Mouse (Mus musculus): Measurements from ENCODE around the gene Eif4enif1. TPM values are rescaled to one million over a fixed set of nuclear protein-coding genes. Genes with fewer than 3 reads are reported as not detected.
"Not testable (repeated sequence)": the region's sequence is repeated elsewhere in the genome, so short reads cannot be mapped to it uniquely, and the experiment has no call there.

Gene Eif4enif1
- polyA plus RNA-seq, 1 experiment: 33.4 TPM

DNA sequence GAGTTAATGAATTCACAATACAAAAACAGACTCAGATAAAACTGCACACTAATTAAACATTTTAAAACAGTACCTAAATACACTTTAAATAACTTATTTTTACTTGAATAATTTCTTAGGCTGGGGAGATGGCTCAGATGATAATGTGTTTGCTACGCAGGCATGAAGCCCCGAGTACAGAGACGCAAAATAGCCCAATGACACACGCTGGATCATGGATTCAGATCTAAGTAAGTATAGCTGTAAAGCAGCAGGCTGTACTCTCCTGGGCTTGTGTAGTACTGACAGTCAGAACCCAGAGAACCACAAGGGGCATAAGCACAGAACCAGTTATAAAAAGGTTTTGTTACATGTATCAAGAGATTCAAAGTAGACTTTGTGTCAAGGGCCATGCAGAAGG lies 35.1 kb upstream of the Eif4enif1 start:
- not testable (repeated sequence) for H3K27ac ChIP-seq (ENCODE audit: insufficient read depth, low read depth, low read length); H3K36me3 ChIP-seq (ENCODE audit: control insufficient read depth, insufficient read depth, low read length); H3K4me3 ChIP-seq (ENCODE audit: low read depth, low read length); H3K4me1 ChIP-seq (ENCODE audit: control insufficient read depth, insufficient read depth, insufficient read length, low read length); H3K27me3 ChIP-seq (ENCODE audit: control insufficient read depth, insufficient read depth, low read length)
- WGBS: 92% methylated on average over 4 of the region's 4 CpGs

DNA sequence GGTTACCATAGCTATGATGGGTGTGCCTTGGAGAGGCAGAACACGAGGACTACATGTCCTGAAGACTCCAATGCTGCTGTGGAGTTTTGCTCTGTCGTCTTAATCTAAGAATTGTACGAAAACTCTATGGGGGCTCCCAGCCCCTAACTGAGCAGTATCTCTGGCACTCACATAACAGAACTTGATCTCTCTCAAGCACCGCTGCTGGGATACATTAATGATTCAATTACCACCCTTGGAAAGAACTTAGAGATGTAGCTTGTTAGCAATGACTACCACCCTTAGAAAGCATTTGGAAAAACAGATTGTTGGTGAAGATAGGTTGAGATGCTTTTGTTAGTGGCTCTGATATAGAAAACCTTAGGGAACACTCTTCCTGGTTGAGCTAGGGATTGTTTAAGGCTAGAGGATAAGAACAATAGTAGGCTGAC lies 34.6 kb upstream of the Eif4enif1 start:
- not testable (repeated sequence) for H3K4me1 ChIP-seq (ENCODE audit: control insufficient read depth, insufficient read depth, insufficient read length, low read length); H3K36me3 ChIP-seq (ENCODE audit: control insufficient read depth, insufficient read depth, low read length); H3K27ac ChIP-seq (ENCODE audit: insufficient read depth, low read depth, low read length); H3K4me3 ChIP-seq (ENCODE audit: low read depth, low read length); H3K27me3 ChIP-seq (ENCODE audit: control insufficient read depth, insufficient read depth, low read length)
- WGBS: 69% methylated on average over 4 of the region's 4 CpGs

DNA sequence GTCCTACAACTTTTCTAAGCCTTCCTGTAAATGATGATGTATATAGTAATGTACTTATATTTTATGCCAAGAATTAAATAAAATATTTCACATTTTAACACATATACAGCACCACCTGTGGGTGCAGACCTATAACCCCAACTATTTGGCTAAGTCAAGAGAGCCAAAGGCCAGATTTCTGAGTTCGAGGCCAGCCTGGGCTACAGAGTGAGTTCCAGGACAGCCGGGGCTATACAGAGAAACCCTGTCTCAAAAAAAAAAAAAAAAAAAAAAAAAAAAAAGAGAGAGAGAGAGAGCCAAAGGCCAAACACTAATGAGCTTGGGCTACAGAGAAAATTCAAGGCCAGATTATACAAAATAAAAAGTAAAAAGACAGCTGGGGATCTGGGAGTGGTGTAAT lies 33.1 kb upstream of the Eif4enif1 start:
- H3K4me1 ChIP-seq (ENCODE audit: control insufficient read depth, insufficient read depth, insufficient read length, low read length); H3K27ac ChIP-seq (ENCODE audit: insufficient read depth, low read depth, low read length); H3K4me3 ChIP-seq (ENCODE audit: low read depth, low read length); H3K36me3 ChIP-seq (ENCODE audit: control insufficient read depth, insufficient read depth, low read length); H3K27me3 ChIP-seq (ENCODE audit: control insufficient read depth, insufficient read depth, low read length): not testable (repeated sequence)
- 62% methylated on average over 2 of the region's 2 CpGs for WGBS

DNA sequence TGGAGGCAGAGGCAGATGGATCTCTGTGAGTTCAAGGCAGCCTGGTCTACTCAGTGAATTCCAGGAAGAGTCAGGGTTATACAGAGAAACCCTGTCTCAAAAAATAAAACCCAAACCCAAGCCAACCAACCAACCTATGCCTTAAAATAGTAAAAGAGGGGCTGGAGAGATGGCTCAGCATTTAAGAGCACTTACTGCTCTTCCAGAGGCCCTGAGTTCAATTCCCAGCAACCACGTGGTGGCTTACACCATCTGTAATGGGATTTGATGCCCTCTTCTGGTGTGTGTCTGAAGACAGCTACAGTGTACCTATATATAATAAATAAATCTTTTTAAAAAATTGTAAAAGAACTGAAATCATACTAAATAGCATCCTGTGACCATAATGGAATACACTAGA lies 30.3 kb upstream of the Eif4enif1 start:
- 63% methylated on average over 1 of the region's 1 CpGs for WGBS
- not testable (repeated sequence) for H3K4me1 ChIP-seq (ENCODE audit: control insufficient read depth, insufficient read depth, insufficient read length, low read length); H3K27ac ChIP-seq (ENCODE audit: insufficient read depth, low read depth, low read length)

DNA sequence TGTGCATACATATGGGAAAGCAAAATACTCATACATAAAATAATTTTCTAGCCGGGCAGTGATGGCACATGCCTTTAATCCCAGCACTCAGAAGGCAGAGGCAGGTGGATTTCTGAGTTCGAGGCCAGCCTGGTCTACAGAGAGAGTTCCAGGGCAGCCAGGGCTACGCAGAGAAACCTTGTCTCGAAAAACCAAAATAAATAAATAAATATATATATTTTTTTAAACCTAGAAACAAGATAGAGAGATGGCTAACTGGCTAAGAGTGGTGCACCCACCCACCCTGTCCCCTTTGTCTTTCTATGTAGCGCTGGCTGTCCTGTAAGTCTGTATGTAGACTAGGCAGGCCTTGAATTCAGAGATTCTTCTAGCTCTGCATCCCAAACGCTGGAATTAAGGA lies 29.7 kb upstream of the Eif4enif1 start:
- WGBS: 50% methylated on average over 4 of the region's 6 CpGs
- H3K27me3 ChIP-seq (ENCODE audit: control insufficient read depth, insufficient read depth, low read length); H3K36me3 ChIP-seq (ENCODE audit: control insufficient read depth, insufficient read depth, low read length); H3K27ac ChIP-seq (ENCODE audit: insufficient read depth, low read depth, low read length); H3K4me1 ChIP-seq (ENCODE audit: control insufficient read depth, insufficient read depth, insufficient read length, low read length); H3K4me3 ChIP-seq (ENCODE audit: low read depth, low read length): not testable (repeated sequence)

More for the DNA sequence above, 30.3 kb upstream of the Eif4enif1 start:
- H3K4me3 ChIP-seq (ENCODE audit: low read depth, low read length); H3K27me3 ChIP-seq (ENCODE audit: control insufficient read depth, insufficient read depth, low read length); H3K36me3 ChIP-seq (ENCODE audit: control insufficient read depth, insufficient read depth, low read length): not testable (repeated sequence)

DNA sequence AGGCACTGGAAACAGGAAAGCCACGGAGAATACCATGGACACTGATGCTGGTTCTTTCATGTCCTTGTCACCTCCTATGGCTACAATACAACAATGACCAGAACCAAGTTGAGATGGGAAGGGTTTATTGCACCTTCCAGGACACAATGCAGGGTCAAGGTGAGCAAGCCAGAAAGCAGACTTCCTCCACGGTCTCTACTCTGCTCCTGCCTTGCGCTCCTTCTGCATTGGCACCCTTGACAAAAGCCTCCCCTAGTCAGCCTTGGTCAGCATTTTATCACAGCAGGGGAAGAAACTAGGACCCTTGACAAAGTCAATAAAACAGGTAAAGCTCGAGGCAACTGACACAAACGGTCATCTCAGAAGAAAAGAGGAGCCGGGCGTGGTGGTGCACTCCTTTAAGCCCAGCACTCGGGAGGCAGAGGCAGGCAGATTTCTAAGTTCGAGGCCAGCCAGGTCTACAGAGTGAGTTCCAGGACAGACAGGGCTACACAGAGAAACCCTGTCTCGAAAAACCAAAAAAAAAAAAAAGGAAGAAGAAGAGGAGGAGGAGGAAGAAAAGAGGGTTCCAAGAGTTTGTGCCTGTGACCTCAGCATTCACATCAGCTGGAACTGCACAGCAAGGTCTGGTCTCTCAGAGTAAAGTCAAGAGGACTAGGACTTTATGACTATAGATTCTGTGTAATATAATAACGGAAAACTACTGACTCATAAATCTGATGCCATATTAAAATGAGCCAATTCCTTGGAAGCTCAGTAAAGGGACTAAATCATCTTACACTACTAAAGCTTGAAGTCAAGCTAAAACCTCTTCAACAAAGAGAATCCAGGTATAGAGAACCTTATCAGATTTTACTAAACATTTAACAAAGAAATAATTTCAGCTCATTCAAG lies 28.5 kb upstream of the Eif4enif1 start:
- H3K27ac ChIP-seq (ENCODE audit: insufficient read depth, low read depth, low read length); H3K4me1 ChIP-seq (ENCODE audit: control insufficient read depth, insufficient read depth, insufficient read length, low read length); H3K36me3 ChIP-seq (ENCODE audit: control insufficient read depth, insufficient read depth, low read length); H3K4me3 ChIP-seq (ENCODE audit: low read depth, low read length); H3K27me3 ChIP-seq (ENCODE audit: control insufficient read depth, insufficient read depth, low read length): not testable (repeated sequence)
- WGBS: 75% methylated on average over 11 of the region's 11 CpGs

DNA sequence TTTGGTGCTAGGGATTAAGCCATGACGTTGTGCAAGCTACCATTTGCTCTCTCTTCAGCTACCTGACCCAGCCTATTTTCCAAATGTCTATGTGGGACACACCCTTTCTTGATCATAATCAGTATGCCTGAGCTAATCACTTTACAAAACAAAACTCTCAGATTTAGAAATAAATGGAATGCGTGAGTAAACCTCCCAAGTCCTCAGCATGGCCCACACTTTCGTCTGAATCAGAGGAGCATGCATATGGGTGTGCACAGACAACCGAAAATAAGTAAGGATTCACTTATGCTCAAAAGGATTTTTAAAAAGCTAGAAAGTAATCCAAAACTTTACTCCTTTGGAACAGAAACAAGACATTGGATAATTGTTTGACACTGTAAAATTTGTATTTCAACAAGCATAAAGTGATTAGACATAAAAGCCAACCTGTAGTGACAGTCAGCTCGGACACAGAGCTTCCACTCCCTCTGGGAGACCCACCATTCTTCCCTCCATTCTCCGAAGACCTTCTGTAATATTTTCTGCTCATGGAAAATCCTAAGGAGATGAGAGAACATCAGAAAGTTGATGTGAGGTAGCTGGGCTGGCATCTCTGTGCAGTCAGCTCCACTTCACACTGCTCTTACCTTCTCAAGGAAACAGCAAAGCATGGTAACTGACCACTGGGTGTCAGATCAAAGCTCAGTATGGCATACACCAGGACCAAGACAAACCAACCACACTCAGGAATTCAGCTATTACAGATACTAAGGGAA lies 23.0 kb upstream of the Eif4enif1 start:
- not testable (repeated sequence) for H3K27me3 ChIP-seq (ENCODE audit: control insufficient read depth, insufficient read depth, low read length); H3K4me3 ChIP-seq (ENCODE audit: low read depth, low read length); H3K36me3 ChIP-seq (ENCODE audit: control insufficient read depth, insufficient read depth, low read length); H3K4me1 ChIP-seq (ENCODE audit: control insufficient read depth, insufficient read depth, insufficient read length, low read length); H3K27ac ChIP-seq (ENCODE audit: insufficient read depth, low read depth, low read length)
- 84% methylated on average over 6 of the region's 6 CpGs for WGBS

DNA sequence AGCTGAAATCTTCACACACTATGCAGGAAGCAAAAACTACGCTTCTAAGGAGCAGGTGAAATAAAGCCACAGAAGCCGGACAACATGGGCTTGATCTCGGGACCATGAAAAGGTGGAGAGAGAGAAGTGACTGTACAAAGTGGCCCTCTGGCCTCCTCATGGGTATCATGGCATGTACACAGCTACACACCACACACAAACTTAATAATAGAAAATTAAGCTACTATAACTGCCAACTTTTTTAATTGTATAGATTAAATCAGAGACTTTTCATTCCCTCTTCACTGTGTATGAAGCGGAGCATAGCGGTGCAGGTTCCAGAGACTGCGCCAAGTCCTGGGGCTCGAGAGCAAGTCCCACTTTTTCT lies 22.5 kb upstream of the Eif4enif1 start:
- 89% methylated on average over 7 of the region's 7 CpGs for WGBS

DNA sequence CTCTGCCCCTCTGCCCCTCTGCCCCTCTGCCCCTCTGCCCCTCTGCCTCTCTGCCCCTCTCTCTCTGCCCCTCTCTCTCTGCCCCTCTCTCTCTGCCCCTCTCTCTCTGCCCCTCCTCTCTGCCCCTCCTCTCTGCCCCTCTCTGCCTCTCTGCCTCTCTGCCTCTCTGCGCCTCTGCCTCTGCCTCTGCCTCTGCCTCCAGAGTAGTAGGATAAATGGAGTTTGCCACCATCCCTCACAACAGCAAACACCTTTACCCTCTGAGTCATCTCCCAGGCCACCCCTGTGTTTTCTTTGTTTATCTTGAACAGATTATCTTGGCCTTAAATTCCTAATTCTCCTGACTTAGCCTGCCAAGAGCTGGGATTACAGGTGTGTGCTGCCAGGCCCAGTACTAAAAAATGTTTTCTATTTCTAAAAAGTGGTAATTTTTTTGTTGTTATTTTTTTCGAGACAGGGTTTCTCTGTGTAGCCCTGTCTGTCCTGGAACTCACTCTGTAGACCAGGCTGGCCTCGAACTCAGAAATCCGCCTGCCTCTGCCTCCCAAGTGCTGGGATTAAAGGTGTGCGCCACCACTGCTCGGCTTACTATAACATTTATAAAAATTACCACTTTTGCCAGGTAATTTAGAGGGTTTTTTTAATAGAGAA lies 21.6 kb upstream of the Eif4enif1 start:
- not testable (repeated sequence) for H3K27ac ChIP-seq (ENCODE audit: insufficient read depth, low read depth, low read length); H3K27me3 ChIP-seq (ENCODE audit: control insufficient read depth, insufficient read depth, low read length); H3K36me3 ChIP-seq (ENCODE audit: control insufficient read depth, insufficient read depth, low read length); H3K4me1 ChIP-seq (ENCODE audit: control insufficient read depth, insufficient read depth, insufficient read length, low read length); H3K4me3 ChIP-seq (ENCODE audit: low read depth, low read length)
- WGBS: 75% methylated on average over 6 of the region's 6 CpGs

More for the DNA sequence above, 22.5 kb upstream of the Eif4enif1 start:
- H3K4me1 ChIP-seq (ENCODE audit: control insufficient read depth, insufficient read depth, insufficient read length, low read length); H3K27me3 ChIP-seq (ENCODE audit: control insufficient read depth, insufficient read depth, low read length); H3K36me3 ChIP-seq (ENCODE audit: control insufficient read depth, insufficient read depth, low read length); H3K27ac ChIP-seq (ENCODE audit: insufficient read depth, low read depth, low read length); H3K4me3 ChIP-seq (ENCODE audit: low read depth, low read length): not testable (repeated sequence)

DNA sequence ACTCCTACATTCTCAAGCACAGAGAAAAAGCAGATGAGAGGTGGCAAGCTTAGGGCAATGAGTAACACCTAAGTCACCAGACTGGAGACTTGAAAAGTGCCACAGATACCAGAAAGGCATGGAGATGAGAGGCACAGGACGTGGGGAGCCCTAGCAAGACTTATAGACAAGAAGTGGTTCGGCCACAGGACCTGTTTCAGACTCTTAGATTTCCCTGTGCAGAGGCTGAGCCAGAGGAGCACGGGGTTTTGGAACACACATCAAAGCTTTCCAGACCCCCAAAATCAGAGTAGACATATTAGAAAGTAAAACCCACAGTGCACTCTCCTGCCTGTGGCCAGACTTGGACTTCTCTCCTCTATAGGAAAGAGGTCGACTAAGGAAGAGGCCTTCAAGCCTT lies 20.9 kb upstream of the Eif4enif1 start:
- WGBS: 58% methylated on average over 4 of the region's 4 CpGs
- not testable (repeated sequence) for H3K4me3 ChIP-seq (ENCODE audit: low read depth, low read length); H3K27ac ChIP-seq (ENCODE audit: insufficient read depth, low read depth, low read length)

DNA sequence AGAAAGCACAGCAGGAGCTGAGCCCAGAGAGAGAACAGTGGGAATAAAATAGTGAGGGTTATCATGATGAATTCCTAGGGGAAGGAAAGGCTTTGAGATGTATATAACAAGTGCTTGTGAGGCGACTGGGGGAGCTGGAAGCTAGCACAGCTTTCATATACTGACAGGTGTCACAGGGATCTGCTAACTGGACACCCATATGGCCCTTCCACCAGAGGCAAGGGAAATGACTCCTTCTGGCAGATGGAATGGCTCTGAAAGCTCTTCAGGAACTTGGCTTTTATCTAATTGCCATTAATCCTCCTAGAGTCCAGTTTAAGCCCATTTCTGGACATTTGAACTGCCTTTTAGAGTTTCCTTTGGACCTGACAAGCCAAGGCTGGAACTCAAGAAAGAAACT lies 20.2 kb upstream of the Eif4enif1 start:
- H3K27me3 ChIP-seq (ENCODE audit: control insufficient read depth, insufficient read depth, low read length); H3K4me3 ChIP-seq (ENCODE audit: low read depth, low read length); H3K27ac ChIP-seq (ENCODE audit: insufficient read depth, low read depth, low read length); H3K4me1 ChIP-seq (ENCODE audit: control insufficient read depth, insufficient read depth, insufficient read length, low read length); H3K36me3 ChIP-seq (ENCODE audit: control insufficient read depth, insufficient read depth, low read length): not testable (repeated sequence)
- 74% methylated on average over 1 of the region's 1 CpGs for WGBS

More for the DNA sequence above, 20.9 kb upstream of the Eif4enif1 start:
- not testable (repeated sequence) for H3K27me3 ChIP-seq (ENCODE audit: control insufficient read depth, insufficient read depth, low read length); H3K4me1 ChIP-seq (ENCODE audit: control insufficient read depth, insufficient read depth, insufficient read length, low read length); H3K36me3 ChIP-seq (ENCODE audit: control insufficient read depth, insufficient read depth, low read length)

All from small intestine, adult 2 months (tissue).